Mouse (Mus musculus) gastrocnemius, adult 18-20 months (tissue): ENCODE results near the gene Zfp972. TPM values are rescaled to one million over a fixed set of nuclear protein-coding genes. Genes with fewer than 3 reads are reported as not detected.
A peak's percentile ranks its signal among the peaks of the same experiment; 100 is the strongest.
"Not testable (repeated sequence)": the region's sequence is repeated elsewhere in the genome, so short reads cannot be mapped to it uniquely, and the experiment has no call there.

Source experiments
- DNase-seq: peaks from one replicate; pipeline ENCODE4 v3.0.0; 2021; ENCODE audit warnings: low spot score
- long read RNA-seq, 2 experiments: library from polyadenylated mRNA; stranded (forward); transcript quantifications; one replicate each; pipeline ENCODE4 v2.0.0; 2021
- total RNA-seq, 2 experiments: library from RNA; stranded (reverse); gene quantifications; 2 replicates each; pipeline ENCODE4 v1.2.3; 2021

Zfp972 gene
- total RNA-seq: 1 to 10 TPM in 1 of 2 experiments, not detected in 1; 1.2 TPM
- long read RNA-seq, experiment 1: 0 reads
- long read RNA-seq, experiment 2: 0 reads

DNA sequence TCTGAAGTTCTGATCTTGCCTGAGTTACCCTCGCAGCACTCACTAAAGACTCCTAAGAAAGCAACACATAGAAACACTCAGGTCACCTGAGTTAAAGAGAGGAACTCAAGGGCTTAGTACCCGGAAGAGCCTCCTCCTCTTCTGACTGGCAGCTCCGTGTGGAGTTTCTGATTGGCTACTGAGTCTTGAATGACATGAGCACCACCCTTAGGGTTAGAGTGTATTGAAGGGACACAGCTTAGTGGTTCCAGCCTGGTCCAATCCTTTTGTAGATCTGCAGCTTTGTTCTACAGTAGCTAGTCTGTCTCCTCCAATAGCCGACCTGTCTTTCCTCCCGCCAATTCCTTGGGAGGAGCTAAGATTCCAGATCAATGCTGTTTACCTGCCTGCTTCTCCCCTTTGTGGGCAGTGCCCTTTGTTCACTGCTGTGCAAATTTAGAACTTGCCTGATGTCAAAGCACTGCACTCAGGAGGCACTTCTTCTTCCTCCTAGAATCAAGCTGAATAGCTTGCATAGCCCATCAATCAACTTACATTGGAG is at the start of gene Zfp972:
TSS of gene Zfp972 (minus strand) at position 51 of the 541 bp plus-strand sequence.
- DNase-seq: not testable (repeated sequence)

DNA sequence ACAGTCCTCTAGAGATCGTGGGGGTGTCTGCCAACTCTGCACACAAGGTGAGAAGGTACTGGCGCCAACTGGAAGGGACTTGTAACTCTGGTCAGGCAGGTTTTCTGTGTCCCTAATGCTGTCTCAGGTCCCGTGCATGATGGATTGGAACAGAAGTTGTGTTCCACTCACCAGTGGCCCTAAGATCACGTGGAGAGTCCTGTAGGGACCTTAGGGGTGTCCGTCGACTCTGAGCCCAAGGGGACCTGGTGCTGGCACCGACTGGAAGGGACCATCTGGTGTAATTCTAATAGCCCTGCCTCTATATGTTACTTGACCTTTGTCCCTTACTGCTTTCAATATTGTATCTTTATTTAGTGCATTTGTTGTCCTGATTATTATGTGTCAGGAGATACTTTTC is 49.4 kb upstream of the Zfp972 start:
- peak; percentile 0 for DNase-seq

DNA sequence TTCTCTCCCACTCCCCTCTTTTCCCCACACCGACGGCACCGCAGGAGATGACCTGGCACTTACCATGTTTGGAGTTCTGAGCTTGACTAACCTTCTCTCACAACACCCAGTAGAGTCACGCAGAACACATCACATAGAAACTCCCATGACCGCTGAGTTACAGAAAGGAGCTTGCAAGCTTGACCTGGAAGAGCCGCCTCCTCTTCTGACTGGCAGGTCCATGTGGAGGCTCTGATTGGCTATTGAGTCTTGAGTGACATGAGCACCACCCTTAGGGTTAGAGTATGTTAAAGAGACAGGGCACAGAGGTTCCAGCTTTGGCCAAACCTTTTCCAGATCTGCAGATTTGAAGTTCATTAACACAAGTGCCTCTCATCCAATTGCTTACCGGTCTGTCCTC is 31.7 kb upstream of the Zfp972 start, which contains the start of gene Gm14326:
TSS of gene Gm14326 (minus strand) at position 153 of the 400 bp plus-strand sequence.
- DNase-seq: peak; percentile 90

DNA sequence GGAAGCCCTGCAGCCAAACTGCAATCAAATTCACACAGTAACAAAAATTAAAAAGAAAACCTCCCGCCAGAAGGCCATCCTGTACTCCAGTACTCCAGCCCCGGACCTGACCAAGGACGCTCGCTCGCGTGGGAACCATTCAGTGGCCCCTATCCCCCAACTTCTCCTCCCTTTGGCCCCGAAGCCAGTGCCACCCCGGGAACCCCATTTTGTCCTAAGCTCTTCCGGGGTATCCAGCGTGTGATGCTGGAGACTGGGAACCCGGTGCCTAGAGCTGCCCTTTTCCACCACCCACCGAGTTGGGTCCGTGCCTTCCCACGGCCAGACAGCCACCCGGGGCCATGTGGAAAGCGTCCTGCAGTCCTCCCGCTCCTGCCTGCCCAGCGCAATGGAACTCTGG is 31.3 kb upstream of the Zfp972 start:
- DNase-seq: peak; percentile 5

DNA sequence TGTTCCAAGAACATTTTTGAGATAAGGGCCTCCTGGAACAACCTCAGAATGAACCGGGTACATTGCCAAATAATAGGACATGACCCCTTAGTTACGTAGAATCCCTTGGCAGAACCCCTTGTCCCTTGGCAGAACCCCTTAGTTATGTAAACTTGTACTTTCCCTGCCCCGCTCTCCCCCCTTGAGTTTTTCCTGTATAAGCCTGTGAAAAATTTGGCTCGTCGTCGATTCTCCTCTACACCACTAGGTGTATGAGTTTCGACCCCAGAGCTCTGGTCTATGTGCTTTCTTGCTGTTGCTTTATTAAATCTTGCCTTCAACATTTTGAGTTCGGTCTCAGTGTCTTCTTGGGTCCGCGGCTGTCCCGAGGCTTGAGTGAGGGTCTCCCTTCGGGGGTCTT is 22.1 kb downstream of the Zfp972 start:
- not testable (repeated sequence) for DNase-seq

DNA sequence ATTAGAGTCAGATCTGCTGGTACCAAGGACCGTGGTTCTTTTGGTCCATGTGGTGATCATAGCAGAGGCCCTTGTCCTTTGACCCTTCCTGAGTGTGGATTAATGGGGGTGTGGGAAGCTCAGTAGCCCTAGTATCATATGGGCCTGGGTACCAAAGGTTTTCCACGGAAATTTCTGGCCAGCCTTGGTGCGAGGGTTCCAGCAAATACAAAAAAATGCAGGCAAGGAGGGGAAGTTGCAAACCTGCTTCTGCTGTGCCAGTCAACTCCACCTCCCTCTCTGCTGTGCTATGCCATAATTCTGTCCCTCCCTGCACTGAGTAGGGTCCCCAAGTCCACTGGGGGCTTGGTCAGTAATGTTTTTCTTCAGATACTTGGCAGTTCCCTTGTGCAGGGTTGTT is 27.2 kb downstream of the Zfp972 start:
- not testable (repeated sequence) for DNase-seq

DNA sequence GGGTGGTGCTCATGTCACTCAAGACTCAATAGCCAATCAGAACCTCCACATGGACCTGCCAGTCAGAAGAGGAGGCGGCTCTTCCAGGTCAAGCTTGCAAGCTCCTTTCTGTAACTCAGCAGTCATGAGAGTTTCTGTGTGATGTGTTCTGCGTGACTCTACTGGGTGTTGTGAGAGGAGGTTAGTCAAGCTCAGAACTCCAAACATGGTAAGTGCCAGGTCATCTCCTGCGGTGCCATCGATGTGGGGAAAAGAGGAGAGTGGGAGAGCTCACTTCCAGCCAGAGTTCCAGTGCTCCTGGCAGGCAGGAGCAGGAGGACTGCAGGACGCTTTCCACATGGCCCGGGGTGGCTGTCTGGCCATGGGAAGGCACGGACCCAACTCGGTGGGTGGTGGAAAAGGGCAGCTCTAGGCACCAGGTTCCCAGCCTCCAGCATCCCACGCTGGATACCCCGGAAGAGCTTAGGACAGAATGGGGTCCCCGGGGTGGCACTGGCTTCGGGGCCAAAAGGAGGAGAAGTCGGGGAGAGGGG is 28.3 kb downstream of the Zfp972 start, which contains the start of gene Gm14327:
TSS of gene Gm14327 (plus strand) at position 51 of the 533 bp plus-strand sequence.
- DNase-seq: not testable (repeated sequence)

DNA sequence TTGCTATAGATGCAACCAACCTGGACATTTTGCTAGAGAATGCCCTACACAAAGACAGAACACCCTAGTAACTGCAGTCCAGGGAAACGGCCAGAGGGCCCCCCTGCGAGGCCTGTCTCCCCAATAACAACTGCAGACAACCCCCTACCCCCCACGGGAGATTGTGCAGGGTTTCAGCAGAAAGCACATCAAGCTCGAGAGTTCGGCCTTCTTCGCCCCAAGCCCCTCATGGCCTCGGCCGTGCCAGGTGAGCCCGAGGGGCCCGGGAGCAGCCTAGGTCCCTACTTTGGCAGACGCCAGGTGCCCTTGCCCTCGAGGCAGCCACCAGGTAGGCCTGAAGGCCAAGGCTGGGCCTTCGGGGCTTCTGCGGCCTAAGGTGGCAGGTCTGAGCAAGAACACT is 37.7 kb downstream of the Zfp972 start:
- DNase-seq: not testable (repeated sequence)

DNA sequence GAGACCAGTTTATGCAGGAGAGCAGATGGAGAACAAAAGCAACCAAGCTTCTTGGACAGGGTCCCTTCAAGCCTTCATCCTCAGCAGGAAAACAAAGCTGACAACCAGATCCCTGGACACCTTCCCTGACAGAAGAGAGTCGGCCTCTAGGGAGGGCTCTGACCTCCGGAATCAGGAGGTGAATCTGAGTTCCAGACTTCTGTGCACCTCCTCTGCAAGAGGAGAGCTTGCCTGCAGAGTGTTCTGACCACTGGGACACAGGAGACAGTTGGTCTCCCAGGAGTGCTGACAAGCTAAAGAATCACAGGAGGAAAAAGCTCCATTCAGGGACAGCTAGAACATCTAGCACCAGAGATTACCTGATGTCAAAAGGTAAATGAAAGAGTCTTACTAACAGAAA is 63.2 kb downstream of the Zfp972 start:
- DNase-seq: not testable (repeated sequence)

Other genes starting within 250 kb of the Zfp972 start
- gene Gm14322, start 166.3 kb downstream of the Zfp972 start, total RNA-seq: 10 to 100 TPM; 32.0 to 33.3 TPM
- 100 to 1,000 TPM in 1 of 2 experiments, 10 to 100 TPM in 1; 97.9 to 115 TPM for gene Gm14325, start 85.3 kb downstream of the Zfp972 start, total RNA-seq
- 1 to 10 TPM; 4.2 to 5.6 TPM for gene Gm14327, start 28.5 kb downstream of the Zfp972 start, total RNA-seq
- gene Gm14326, start 31.7 kb upstream of the Zfp972 start, total RNA-seq: 10 to 100 TPM; 37.1 to 38.2 TPM
- gene Zfp971, start 97.7 kb upstream of the Zfp972 start, total RNA-seq: 10 to 100 TPM; 30.1 to 37.5 TPM
- 10 to 100 TPM; 10.5 to 11.5 TPM for gene Zfp931, start 152.9 kb upstream of the Zfp972 start, total RNA-seq
- under 1 TPM; 0.07 to 0.18 TPM for gene Phactr3, start 193.4 kb upstream of the Zfp972 start, total RNA-seq